Mouse (Mus musculus): Measurements from ENCODE around the gene Arl14. TPM values are rescaled to one million over a fixed set of nuclear protein-coding genes. Genes with fewer than 3 reads are reported as not detected.

Arl14 gene
- polyA plus RNA-seq (2015; fragmentation: Nextera tagmentation; extraction: Ambion mirVana), result not detected in 2 replicates

GRCm38 (mm10) chr3:69221806-69222501, at the start of gene Arl14:
Gene Arl14 (plus strand): TSS chr3:69222419.

Other genes starting within 250 kb of the Arl14 start
- 9.0 and 9.2 TPM in 2 replicates for gene Ift80, start 217.8 kb upstream of the Arl14 start, polyA plus RNA-seq (2015; fragmentation: Nextera tagmentation; extraction: Ambion mirVana)
- gene Smc4, start 217.7 kb upstream of the Arl14 start, polyA plus RNA-seq (2015; fragmentation: Nextera tagmentation; extraction: Ambion mirVana), result 226 and 236 TPM in 2 replicates
- gene Trim59, start 177.7 kb upstream of the Arl14 start, polyA plus RNA-seq (2015; fragmentation: Nextera tagmentation; extraction: Ambion mirVana), result 122 and 149 TPM in 2 replicates
- 18.5 and 19.7 TPM in 2 replicates for gene Kpna4, start 95.3 kb upstream of the Arl14 start, polyA plus RNA-seq (2015; fragmentation: Nextera tagmentation; extraction: Ambion mirVana)
- 6.4 and 7.1 TPM in 2 replicates for gene Ppm1l, start 94.4 kb downstream of the Arl14 start, polyA plus RNA-seq (2015; fragmentation: Nextera tagmentation; extraction: Ambion mirVana)